7 mouse cellular contexts compared by ENCODE assay signal in the genomic region with DNA sequence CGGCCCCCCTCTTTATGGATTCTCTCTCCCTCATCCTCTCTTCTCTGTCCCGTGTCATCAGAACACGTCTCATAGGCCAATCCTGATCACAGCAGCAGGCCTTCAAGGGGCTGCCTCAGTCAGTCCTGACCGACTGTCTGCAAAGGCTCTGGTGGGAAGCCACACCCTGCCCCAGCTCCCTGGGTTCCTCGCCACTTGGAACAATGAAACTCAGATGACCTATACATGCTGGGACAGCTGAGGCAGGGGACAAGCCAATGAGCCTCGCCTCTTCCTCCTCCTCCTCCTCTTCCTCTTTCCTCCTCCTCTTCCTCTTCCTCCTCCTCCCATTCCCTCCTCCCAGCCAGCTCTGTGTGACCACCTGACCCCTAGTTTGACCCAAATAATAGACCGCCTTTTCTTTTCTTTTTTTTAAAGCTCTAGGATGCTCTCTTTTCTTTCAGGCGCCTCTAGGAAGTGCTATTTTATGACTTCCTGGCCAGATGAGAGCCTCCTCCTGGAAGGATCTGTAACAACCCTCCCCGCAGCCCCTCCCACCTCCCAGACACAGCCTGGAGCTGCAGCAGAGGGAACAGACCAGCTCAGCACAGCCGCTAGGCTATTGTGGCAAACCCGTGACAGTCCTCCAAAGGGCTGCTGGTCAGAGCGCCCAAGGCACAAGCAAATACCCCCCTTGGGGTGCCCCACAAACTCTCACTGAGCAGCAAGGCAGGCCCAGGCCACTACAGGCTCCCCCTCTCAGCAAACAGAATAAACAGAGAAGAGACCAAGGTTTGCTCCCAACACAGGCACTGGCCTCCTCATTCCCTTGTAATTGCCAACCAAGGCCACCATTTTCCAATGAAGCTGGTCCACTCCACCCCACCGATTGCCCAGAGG. TPM values are rescaled to one million over a fixed set of nuclear protein-coding genes. Genes with fewer than 3 reads are reported as not detected.
DNase-seq lines count a peak whose midpoint lies in the region; ATAC-seq lines count a peak whose summit lies in the region.

No protein-coding gene starts in this region.

- H3K4me2 ChIP-seq in limb, embryonic 13.5 days (replicated peaks), result peak overlapping the region; percentile 51
- peak overlapping the region; percentile 83 for H3K4me2 ChIP-seq in midbrain, embryonic 13.5 days (replicated peaks)

- 23% methylated on average over 13 of the region's 13 CpGs for WGBS in limb, embryonic 13.5 days
- 31% methylated on average over 13 of the region's 13 CpGs for WGBS in midbrain, embryonic 13.5 days

- no peaks in the 10 kb centered on the region for H3K9me3 ChIP-seq in limb, embryonic 13.5 days
- H3K9me3 ChIP-seq in midbrain, embryonic 13.5 days, result no peaks in the 10 kb centered on the region

- no peak overlapping the region for H3K4me3 ChIP-seq in limb, embryonic 13.5 days
- H3K4me3 ChIP-seq in midbrain, embryonic 13.5 days (replicated peaks), result peak overlapping the region; percentile 20

- ATAC-seq in granulocyte monocyte progenitor cell, adult 5-6 weeks (replicated peaks; ENCODE audit: poor library complexity, severe bottlenecking), result peak; percentile 70
- ATAC-seq in limb, embryonic 13.5 days (ENCODE audit: low FRiP score, low read depth), result peak; percentile 71
- ATAC-seq in midbrain, embryonic 13.5 days, result peak; percentile 84

- H3K9ac ChIP-seq in limb, embryonic 13.5 days, result peak overlapping the region; percentile 58
- peak overlapping the region; percentile 70 for H3K9ac ChIP-seq in midbrain, embryonic 13.5 days (replicated peaks)

- DNase-seq in adrenal gland, postnatal 14 days, result peak; percentile 88
- DNase-seq in embryo, embryonic 10.5 days (ENCODE audit: low spot score), result peak; percentile 81
- DNase-seq in kidney, adult 11 months, result peak; percentile 82
- peak; percentile 82 for DNase-seq in testis, postnatal 10 days (ENCODE audit: low spot score)

- H3K27me3 ChIP-seq in limb, embryonic 13.5 days, result no peaks in the 10 kb centered on the region
- no peaks in the 10 kb centered on the region for H3K27me3 ChIP-seq in midbrain, embryonic 13.5 days

- H3K36me3 ChIP-seq in limb, embryonic 13.5 days, result peaks cover 43% of the 10 kb centered on the region
- peaks cover 35% of the 10 kb centered on the region for H3K36me3 ChIP-seq in midbrain, embryonic 13.5 days

- H3K4me1 ChIP-seq in limb, embryonic 13.5 days, result peaks cover 74% of the 10 kb centered on the region
- H3K4me1 ChIP-seq in midbrain, embryonic 13.5 days (replicated peaks), result peaks cover 82% of the 10 kb centered on the region

- H3K27ac ChIP-seq in limb, embryonic 13.5 days, result peak overlapping the region; percentile 85
- H3K27ac ChIP-seq in midbrain, embryonic 13.5 days, result peak overlapping the region; percentile 93

RNA-seq across cellular contexts. Expression of a gene that starts 24.1 kb away (rescaled TPM):
- total RNA-seq in adrenal gland, postnatal 14 days (2021), result 45.8 and 59.2 TPM in 2 replicates
- 53.0 and 58.3 TPM in 2 replicates for total RNA-seq in granulocyte monocyte progenitor cell, adult 5-6 weeks (2014; fragmentation: Nextera tagmentation)
- total RNA-seq in granulocyte monocyte progenitor cell, adult 5-6 weeks (2017), result 32.2 and 33.7 TPM in 2 replicates
- polyA plus RNA-seq in limb, embryonic 13.5 days (2015; fragmentation: Nextera tagmentation; extraction: Ambion mirVana), result 59.4 and 65.7 TPM in 2 replicates
- polyA plus RNA-seq in midbrain, embryonic 13.5 days (2015; fragmentation: Nextera tagmentation; extraction: Ambion mirVana), result 85.4 and 86.8 TPM in 2 replicates
